Mouse (Mus musculus) mesoderm, embryonic 11.5 days (tissue): ENCODE results near the gene Cd93.

Experiments
- DNase-seq: peaks from one replicate; pipeline ENCODE4 v3.0.0-alpha.2; 2012; ENCODE audit warnings: low read depth, low spot score

Gene Cd93

GRCm38 (mm10) chr2:148443249-148443958 lies at the start of gene Cd93:
Gene Cd93 (minus strand): TSS chr2:148443563.
- no peak for DNase-seq

GRCm38 (mm10) chr2:148492108-148492507 lies 48.7 kb upstream of the Cd93 start:
- no peak for DNase-seq

GRCm38 (mm10) chr2:148490150-148490549 lies 46.8 kb upstream of the Cd93 start:
- no peak for DNase-seq

- no peak for DNase-seq
These were observed 45.5 kb upstream of the Cd93 start for GRCm38 (mm10) chr2:148488885-148489284.

GRCm38 (mm10) chr2:148485576-148485975 lies 42.2 kb upstream of the Cd93 start:
- DNase-seq, result no peak

GRCm38 (mm10) chr2:148480376-148480775 lies 37.0 kb upstream of the Cd93 start:
- no peak for DNase-seq

- DNase-seq, result peak; percentile 65
These were observed 34.9 kb upstream of the Cd93 start for GRCm38 (mm10) chr2:148478141-148478701.

- DNase-seq, result no peak
These were observed 34.0 kb upstream of the Cd93 start for GRCm38 (mm10) chr2:148477346-148477745.

- no peak for DNase-seq
These were observed 33.2 kb upstream of the Cd93 start for GRCm38 (mm10) chr2:148476576-148476975.

- no peak for DNase-seq
These were observed 32.6 kb upstream of the Cd93 start for GRCm38 (mm10) chr2:148475879-148476495.

- no peak for DNase-seq
These were observed 26.2 kb upstream of the Cd93 start for GRCm38 (mm10) chr2:148469341-148470238.

- DNase-seq, result no peak
These were observed 24.6 kb upstream of the Cd93 start for GRCm38 (mm10) chr2:148467921-148468440.

GRCm38 (mm10) chr2:148455341-148455740 lies 12.0 kb upstream of the Cd93 start:
- DNase-seq, result no peak

- no peak for DNase-seq
These were observed 10.7 kb upstream of the Cd93 start for GRCm38 (mm10) chr2:148454014-148454542.

GRCm38 (mm10) chr2:148453061-148453460 lies 9.7 kb upstream of the Cd93 start:
- DNase-seq, result no peak

GRCm38 (mm10) chr2:148451498-148451897 lies 8.1 kb upstream of the Cd93 start:
- DNase-seq, result no peak

GRCm38 (mm10) chr2:148450616-148451015 lies 7.3 kb upstream of the Cd93 start:
- DNase-seq, result no peak

- no peak for DNase-seq
These were observed 6.3 kb upstream of the Cd93 start for GRCm38 (mm10) chr2:148449659-148450058.

GRCm38 (mm10) chr2:148446446-148446845 lies 3.1 kb upstream of the Cd93 start:
- no peak for DNase-seq

- no peak for DNase-seq
These were observed 2.3 kb upstream of the Cd93 start for GRCm38 (mm10) chr2:148445616-148446015.

GRCm38 (mm10) chr2:148444472-148444871 lies 1.1 kb upstream of the Cd93 start:
- DNase-seq, result no peak
